Mouse (Mus musculus): Measurements from ENCODE around the gene Pknox2.

The Pknox2 gene

GRCm38 (mm10) chr9:36990626-36991368, 156.4 kb downstream of the Pknox2 start:
- DNase-seq (ENCODE audit: low spot score): no peak

GRCm38 (mm10) chr9:36989991-36990390, 157.2 kb downstream of the Pknox2 start:
- DNase-seq (ENCODE audit: low spot score): no peak

GRCm38 (mm10) chr9:36985233-36985632, 162.0 kb downstream of the Pknox2 start:
- no peak for DNase-seq (ENCODE audit: low spot score)

GRCm38 (mm10) chr9:36976596-36977362, 170.4 kb downstream of the Pknox2 start:
- peak; percentile 48 for DNase-seq (ENCODE audit: low spot score)

GRCm38 (mm10) chr9:36973486-36974227, 173.6 kb downstream of the Pknox2 start:
- no peak for DNase-seq (ENCODE audit: low spot score)

- no peak for DNase-seq (ENCODE audit: low spot score)
These were observed 175.1 kb downstream of the Pknox2 start for GRCm38 (mm10) chr9:36972089-36972488.

GRCm38 (mm10) chr9:36971066-36971465, 176.1 kb downstream of the Pknox2 start:
- DNase-seq (ENCODE audit: low spot score): no peak

GRCm38 (mm10) chr9:36970651-36971050, 176.6 kb downstream of the Pknox2 start:
- DNase-seq (ENCODE audit: low spot score): peak; percentile 38

GRCm38 (mm10) chr9:36969131-36969530, 178.1 kb downstream of the Pknox2 start:
- DNase-seq (ENCODE audit: low spot score): no peak

- no peak for DNase-seq (ENCODE audit: low spot score)
These were observed 178.5 kb downstream of the Pknox2 start for GRCm38 (mm10) chr9:36968713-36969112.

GRCm38 (mm10) chr9:36968236-36968635, 179.0 kb downstream of the Pknox2 start:
- no peak for DNase-seq (ENCODE audit: low spot score)

- DNase-seq (ENCODE audit: low spot score): no peak
These were observed 181.5 kb downstream of the Pknox2 start for GRCm38 (mm10) chr9:36965720-36966119.

- no peak for DNase-seq (ENCODE audit: low spot score)
These were observed 183.0 kb downstream of the Pknox2 start for GRCm38 (mm10) chr9:36964230-36964629.

GRCm38 (mm10) chr9:36963512-36963911, 183.7 kb downstream of the Pknox2 start:
- no peak for DNase-seq (ENCODE audit: low spot score)

GRCm38 (mm10) chr9:36961874-36962273, 185.3 kb downstream of the Pknox2 start:
- DNase-seq (ENCODE audit: low spot score): no peak

- no peak for DNase-seq (ENCODE audit: low spot score)
These were observed 186.1 kb downstream of the Pknox2 start for GRCm38 (mm10) chr9:36961153-36961552.

- no peak for DNase-seq (ENCODE audit: low spot score)
These were observed 196.1 kb downstream of the Pknox2 start for GRCm38 (mm10) chr9:36951133-36951484.

- no peak for DNase-seq (ENCODE audit: low spot score)
These were observed 196.7 kb downstream of the Pknox2 start for GRCm38 (mm10) chr9:36950271-36951132.

GRCm38 (mm10) chr9:36948181-36948580, 199.0 kb downstream of the Pknox2 start:
- DNase-seq (ENCODE audit: low spot score): no peak

GRCm38 (mm10) chr9:36947056-36947694, 200.0 kb downstream of the Pknox2 start:
- no peak for DNase-seq (ENCODE audit: low spot score)

- DNase-seq (ENCODE audit: low spot score): no peak
These were observed 202.4 kb downstream of the Pknox2 start for GRCm38 (mm10) chr9:36944843-36945242.
